Mouse (Mus musculus) liver, adult 2 months (tissue): ENCODE data around the gene Rpl24.

Source experiments
- CTCF ChIP-seq: fragments of 200-500 bp; IDR thresholded peaks from 2 replicates; pipeline ENCODE4 v1.5.1; 2011; ENCODE audit warnings: low read depth, low read length, control low read depth
- POLR2A ChIP-seq: fragments of 200-500 bp; IDR thresholded peaks from 2 replicates; pipeline ENCODE4 v1.6.1; 2011; ENCODE audit warnings: low read length, control low read depth; ENCODE audit not compliant: insufficient read depth; ENCODE audit errors: extremely low read depth

GRCm38 (mm10) chr16:55973431-55974255 lies 7.6 kb downstream of the Rpl24 start, which contains the start of gene Zbtb11:
- TF ChIP-seq CTCF (no peak; the same call in 1 of the 2 replicates), POLR2A (peak; percentile 77; the same call in 1 of the 2 replicates)
